Mouse (Mus musculus) macrophage (primary cell): Measurements from ENCODE around the gene Sort1. TPM values are rescaled to one million over a fixed set of nuclear protein-coding genes. Genes with fewer than 3 reads are reported as not detected.

Source experiments
- H3K27ac ChIP-seq: fragments of 350-480 bp; formaldehyde crosslinking; 2 replicates; pipeline ENCODE4 v1.9.0; 2021
- H3K36me3 ChIP-seq: fragments of 350-480 bp; formaldehyde crosslinking; 2 replicates; pipeline ENCODE4 v1.9.0; 2021; ENCODE audit errors: inconsistent target
- H3K4me3 ChIP-seq: fragments of 350-480 bp; formaldehyde crosslinking; 2 replicates; pipeline ENCODE4 v1.9.0; 2021; ENCODE audit errors: inconsistent target
- H3K79me2 ChIP-seq: fragments of 350-480 bp; formaldehyde crosslinking; 2 replicates; pipeline ENCODE4 v1.9.0; 2021; ENCODE audit errors: inconsistent target
- WGBS: methylation state at CpG from one replicate; pipeline ENCODE4 v1.1.7; 2026; ENCODE audit warnings: inconsistent platforms; ENCODE audit not compliant: missing documents; 5-methylcytosine and 5-hydroxymethylcytosine counted together
- polyA plus RNA-seq: library from polyadenylated mRNA; stranded (reverse); fragments of 250-400 nt; gene quantifications from 3 replicates; pipeline ENCODE4 v1.2.4, GENCODE M21; 2018; ENCODE audit warnings: inconsistent platforms

Sort1 gene
- polyA plus RNA-seq, 1 experiment from 2014 or later, result 55.7 TPM

DNA sequence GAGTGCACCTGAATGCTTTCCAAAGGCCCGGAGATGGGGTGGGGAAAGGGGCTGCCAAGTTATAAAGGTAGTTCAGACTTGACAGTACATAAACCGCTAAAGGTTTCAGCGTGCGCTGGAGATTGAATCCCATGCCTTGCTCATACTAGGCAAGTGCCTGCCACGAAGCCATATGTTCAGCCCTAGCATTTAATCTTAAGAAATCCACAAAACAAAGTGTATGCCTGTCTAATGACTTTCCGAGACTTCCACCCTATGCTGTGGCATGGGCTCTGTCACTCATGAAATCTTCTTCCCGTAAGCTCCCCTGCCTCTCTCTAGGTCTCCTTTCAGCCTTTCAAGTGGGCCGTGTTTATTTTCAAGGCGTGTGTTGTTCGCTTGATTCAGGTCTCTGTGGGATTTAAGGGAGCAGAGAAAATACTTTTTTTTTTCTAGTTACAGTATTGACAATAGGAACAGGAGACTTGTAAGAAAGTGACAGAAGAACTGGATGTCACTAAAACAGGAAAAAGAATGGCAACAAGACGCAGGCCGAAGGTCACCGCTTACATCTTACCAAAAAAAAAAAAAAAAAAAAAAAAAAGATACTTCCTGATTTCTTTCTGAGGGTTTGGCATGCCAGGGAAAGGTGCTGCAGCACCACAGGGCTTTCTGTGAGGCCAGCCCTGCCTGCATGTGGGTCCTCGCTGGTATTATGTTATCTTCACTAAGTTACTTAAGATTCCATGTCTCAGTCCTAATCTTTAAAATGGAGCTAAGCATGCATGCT, 3.0 kb downstream of the Sort1 start:
- no peak overlapping the region for H3K4me3 ChIP-seq
- no peaks in the 10 kb centered on the region for H3K36me3 ChIP-seq
- 43% methylated on average over 14 of the region's 14 CpGs for WGBS
- H3K27ac ChIP-seq, result no peak overlapping the region; the same call in 1 of the 2 replicates
- H3K79me2 ChIP-seq, result peaks cover 17% of the 10 kb centered on the region; the same call in 1 of the 2 replicates

DNA sequence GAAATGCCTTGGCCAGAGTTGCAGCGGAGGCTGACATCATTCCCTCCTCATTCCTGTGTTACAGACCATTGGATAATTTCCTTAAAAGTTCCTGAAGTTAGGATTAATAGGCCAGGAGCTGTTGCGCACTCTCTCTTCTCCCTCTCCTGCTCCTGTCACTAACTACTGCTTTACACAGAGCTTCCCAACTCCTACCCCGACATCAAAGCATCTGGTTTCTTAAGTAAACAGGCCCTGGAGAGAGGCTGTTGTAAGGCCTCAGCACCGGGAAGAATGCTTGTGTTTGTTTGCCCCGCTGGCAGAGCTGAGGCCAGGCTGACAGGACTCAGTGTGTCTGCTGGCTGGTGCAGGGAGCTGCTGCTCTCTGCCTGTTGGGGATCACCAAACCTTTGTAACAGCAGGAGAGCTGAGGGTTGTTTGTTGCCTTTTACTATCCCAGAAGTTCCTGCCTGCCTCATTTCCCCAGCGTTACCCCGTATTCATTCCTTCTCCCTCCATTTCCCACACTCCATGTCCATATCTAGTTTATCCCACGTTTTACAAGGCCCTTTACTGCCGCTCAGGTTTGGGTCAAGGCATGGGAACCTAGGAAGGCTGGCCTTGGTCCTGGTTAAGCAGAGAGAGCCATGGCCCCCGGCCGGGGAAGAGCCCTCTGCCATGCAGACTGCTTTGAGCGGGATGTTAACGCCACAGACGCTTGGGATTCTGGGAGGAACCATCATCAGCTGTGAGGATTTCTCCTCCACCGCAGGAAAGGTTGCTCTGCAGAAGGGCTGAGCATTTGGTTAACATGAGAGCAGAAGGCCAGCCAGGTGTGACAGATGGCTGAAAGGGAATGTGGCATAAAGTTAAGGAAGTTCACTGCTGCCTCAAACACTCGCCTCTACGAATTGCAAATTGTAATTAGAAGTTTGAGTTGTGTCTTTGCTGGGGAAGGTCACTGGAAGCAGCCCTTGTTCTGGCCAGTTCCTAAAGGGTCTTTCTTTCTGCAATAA, 4.2 kb downstream of the Sort1 start:
- Histone ChIP-seq H3K79me2 (peaks cover 26% of the 10 kb centered on the region; the same call in 1 of the 2 replicates), H3K4me3 (no peak overlapping the region), H3K36me3 (no peaks in the 10 kb centered on the region), H3K27ac (no peak overlapping the region)
- 86% methylated on average over 17 of the region's 17 CpGs for WGBS

DNA sequence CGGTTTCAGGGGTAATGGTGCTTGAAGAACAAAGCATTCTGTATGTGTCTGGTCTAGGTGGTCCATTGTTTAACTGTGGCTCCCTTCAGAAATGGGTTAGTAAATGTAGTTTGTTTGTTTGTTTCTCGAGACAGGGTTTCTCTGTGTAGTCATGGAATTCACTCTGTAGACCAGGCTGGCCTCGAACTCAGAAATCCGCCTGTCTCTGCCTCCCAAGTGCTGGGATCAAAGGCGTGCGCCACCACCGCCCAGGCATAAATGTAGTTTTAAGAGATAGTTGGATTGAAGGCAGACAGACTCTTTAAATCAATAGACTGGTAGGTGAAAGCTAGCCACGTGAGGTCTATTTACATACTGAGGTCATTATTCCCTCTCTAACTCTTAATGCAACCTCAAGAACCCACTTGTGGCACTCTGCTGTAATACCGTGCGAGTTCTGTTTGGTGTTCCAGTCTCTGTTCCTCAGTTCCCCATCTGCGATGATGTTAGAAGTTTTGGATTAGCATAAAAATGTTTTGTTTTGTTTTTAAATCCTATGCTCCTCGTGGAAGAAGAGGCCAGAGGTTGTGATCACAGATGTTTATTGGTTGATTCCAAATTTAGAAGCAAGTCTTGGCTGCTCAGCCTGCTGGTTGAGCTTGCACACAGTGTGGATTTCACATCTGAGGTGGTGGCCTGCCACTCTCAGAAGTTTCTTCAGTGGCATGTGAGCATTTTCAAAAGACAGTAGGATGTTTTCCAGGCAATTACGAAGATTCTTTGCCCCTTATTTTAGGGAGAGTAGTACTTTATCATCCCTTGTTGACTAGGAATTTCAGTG, 5.6 kb downstream of the Sort1 start:
- 71% methylated on average over 13 of the region's 13 CpGs for WGBS
- no peak overlapping the region for H3K27ac ChIP-seq
- H3K4me3 ChIP-seq, result no peak overlapping the region
- peaks cover 33% of the 10 kb centered on the region; the same call in 1 of the 2 replicates for H3K79me2 ChIP-seq
- no peaks in the 10 kb centered on the region for H3K36me3 ChIP-seq

DNA sequence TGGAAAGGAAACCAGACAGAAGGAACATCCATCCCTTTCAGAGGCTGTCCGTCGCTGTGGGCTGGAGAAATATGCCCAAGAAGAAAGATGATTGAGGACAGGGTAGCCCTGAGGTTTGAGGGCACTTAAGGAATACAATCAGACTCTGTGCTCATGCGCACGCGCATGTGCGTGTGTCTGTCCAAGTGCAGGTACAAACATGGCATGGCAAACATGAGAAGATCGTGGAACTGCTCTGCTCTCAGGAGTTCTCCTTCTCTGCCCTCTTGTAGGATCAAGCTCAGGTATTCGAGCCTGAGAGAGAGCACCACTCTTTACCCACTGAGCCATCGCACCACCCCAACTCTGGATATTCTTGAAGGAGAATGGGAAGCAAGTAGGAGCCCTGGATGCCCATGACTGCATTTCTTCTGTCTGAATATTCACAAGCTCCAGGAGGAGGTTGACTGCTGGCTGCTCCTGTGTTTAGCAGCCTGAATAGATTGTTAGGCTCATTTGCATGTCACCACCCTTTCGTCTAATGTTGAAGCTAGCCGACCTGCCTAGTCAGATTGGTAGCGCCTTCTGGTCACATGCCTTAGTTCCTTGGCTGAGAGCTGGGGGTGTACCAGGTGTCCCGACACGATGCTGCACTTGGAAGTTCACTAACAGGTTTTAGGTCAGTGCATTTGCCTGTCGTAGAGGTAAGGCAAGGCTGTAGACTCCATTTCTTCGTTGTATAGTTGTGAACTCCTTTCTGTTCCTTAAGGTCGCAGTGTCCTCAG, 7.3 kb downstream of the Sort1 start:
- no peaks in the 10 kb centered on the region for H3K36me3 ChIP-seq
- no peak overlapping the region for H3K4me3 ChIP-seq
- no peak overlapping the region for H3K27ac ChIP-seq
- 71% methylated on average over 17 of the region's 17 CpGs for WGBS
- peaks cover 37% of the 10 kb centered on the region; the same call in 1 of the 2 replicates for H3K79me2 ChIP-seq

DNA sequence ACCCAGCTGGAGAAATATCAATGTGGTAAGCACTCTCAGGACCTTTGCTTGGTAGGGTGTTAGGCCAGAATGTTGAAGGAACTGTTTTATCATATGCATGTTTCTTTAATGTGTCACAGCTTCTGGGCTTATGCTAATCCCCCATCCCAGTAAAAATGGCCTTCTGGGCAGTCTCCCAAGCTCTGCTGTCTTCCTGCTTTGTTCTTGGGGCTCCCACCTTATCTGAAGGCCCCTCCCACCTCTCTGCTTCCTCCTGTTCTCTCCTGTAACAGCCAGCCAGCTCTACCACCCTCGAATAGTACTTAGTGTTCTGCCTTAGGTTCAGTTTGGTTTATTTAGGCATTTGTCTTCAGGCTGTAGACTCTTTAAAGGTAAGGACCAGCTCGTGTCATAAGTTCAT, 10.5 kb downstream of the Sort1 start:
- WGBS, result 38% methylated on average over 2 of the region's 2 CpGs
- Histone ChIP-seq H3K79me2 (peaks cover 47% of the 10 kb centered on the region; the same call in 1 of the 2 replicates), H3K4me3 (no peak overlapping the region), H3K27ac (no peak overlapping the region), H3K36me3 (no peaks in the 10 kb centered on the region)

DNA sequence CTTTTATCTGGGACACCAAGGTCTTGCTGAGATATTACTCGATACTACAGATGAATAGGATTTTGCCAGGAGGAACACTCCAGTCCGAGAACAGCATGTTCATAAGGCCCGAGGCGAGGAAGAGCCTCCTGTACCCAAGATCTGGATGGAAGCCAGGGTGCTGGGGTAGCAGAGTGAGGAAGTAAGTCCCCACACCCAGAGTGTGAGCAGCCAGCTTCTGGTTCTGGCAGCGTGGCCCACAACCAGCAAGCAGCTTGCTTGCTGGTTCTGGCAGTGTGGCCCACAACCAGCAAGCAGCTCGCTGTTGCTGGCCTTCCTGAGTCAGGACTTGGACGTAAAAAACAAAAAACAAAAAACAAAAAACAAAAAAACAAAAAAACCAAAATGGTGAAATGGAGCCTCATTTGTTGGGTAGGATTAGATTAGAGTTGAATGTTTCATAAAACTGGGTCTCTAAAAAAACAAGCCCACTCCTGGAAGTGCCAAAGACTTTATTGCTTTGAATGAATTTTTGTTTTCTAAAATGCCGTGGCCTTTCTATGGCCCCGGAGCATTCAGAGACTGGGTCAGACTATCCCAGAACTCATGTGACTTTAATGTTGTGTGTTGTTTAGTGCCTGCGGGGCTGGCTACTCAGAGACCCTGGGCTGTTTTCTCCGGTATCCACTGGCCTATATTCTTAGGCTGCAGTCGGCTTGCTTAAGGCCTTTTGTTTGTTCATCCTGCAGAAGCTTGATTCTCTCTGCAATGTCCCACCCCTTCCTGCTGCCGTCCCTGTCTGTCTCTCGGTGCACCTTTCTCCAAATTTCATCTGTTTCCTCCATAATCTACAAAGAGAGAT, 11.7 kb downstream of the Sort1 start:
- Histone ChIP-seq H3K79me2 (peaks cover 51% of the 10 kb centered on the region; the same call in 1 of the 2 replicates), H3K4me3 (no peak overlapping the region), H3K27ac (peak overlapping the region; percentile 65), H3K36me3 (no peaks in the 10 kb centered on the region)
- 18% methylated on average over 14 of the region's 14 CpGs for whole genome bisulfite sequencing

DNA sequence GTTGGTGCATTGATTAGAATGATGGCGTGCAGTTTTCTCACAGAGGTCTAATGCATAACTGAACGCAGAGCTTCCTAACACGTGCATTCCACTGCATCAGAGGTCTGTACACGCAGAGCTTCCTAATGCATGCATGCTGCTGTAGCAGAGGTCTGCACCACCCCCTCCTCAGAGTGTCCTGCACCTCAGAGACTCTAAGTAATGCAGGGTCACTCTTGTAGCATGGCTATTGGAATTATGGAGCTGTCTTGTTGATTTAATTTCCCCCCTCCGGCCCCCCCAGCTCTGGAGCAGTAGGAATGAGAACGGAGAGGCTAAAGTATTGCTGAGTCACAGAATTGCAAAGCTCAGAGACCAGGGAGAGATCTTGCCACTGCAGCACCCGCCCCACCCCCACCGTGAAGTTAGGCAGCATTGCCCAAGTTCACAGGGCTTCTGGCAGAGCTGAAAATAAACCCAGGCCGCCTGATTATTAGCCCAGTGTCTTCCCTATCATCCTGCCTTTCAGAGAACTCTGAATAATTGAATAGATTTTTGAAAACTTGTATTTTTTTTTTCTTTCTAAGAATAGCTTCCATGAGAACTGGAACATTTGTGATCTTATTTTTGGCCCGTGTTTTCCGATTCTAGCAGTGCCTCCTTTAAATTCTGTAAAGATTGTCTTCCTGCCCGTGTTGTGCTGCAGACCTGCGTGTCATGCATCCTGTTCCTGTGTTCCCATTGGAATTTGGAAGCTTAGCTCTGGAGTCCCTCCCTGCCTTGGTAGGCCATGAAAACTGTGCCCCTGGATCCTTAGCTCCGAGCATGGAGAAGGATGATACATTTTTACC, 12.6 kb downstream of the Sort1 start:
- WGBS, result 14% methylated on average over 14 of the region's 14 CpGs
- peaks cover 50% of the 10 kb centered on the region; the same call in 1 of the 2 replicates for H3K79me2 ChIP-seq
- H3K36me3 ChIP-seq, result no peaks in the 10 kb centered on the region
- H3K4me3 ChIP-seq, result no peak overlapping the region
- peak overlapping the region; percentile 65 for H3K27ac ChIP-seq

DNA sequence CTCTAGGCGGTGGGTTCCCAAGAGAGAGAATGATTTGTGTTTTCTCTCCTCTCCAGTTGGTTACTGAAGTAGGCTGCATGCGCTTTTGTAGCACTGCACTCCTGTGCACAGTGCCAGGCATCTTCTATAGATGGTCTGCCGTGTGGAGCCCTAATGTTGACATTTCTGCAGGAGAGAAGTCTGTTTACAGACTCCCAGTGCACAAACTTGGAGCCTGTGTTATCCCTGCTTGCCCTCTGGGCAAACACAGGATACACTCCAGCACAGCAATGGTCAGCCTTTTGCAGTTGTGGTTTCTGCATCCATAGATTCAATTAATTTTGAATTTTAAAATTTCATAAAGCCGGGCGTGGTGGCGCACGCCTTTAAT, 13.2 kb downstream of the Sort1 start:
- Histone ChIP-seq H3K4me3 (no peak overlapping the region), H3K27ac (peak overlapping the region; percentile 65), H3K79me2 (peaks cover 50% of the 10 kb centered on the region; the same call in 1 of the 2 replicates), H3K36me3 (no peaks in the 10 kb centered on the region)
- 78% methylated on average over 7 of the region's 7 CpGs for WGBS

DNA sequence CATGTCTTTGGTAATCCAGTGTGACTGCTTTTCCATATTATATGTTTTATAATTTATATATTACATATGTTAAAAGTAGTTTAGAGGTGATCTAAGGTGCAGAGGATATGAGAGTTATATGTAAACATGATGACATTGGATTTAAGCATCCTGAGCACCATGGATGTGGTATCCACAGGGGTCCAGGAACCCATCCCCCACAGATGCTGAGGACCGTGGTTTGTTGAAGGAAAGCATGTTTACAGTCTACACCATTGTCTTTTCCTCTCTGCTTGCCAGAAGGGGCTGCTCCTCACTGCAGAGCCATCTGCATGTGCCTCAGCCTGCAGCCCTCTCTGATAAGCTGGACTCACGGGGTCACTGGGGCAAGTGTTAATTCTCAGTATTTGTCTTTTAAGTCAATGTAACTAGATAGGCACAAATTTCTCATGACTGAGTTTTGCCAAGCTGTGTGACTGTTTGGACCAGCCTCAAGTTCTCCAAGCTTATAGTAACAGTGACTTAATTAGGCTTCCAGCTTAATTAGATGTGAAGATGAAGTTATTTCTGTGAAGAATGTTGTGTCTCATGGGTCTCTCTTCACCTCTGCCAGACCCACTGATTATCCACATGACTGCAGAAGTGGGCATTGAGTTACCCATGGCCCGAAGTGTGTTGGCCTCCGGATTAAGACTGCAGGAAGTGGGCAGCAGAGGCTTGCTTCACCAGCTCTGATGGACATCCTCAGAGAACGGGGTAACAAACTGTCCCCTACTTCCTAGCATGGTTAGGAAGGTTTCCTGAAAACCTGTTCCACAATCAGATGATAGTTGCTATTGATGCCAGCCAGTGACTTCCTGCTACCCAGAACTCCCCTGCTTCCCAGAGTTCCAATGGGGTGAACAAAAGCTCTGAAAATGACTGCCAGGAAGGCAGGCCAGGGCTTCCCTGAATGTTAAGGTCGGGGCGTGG, 14.0 kb downstream of the Sort1 start:
- Histone ChIP-seq H3K27ac (peak overlapping the region; percentile 5; the same call in 1 of the 2 replicates), H3K4me3 (no peak overlapping the region)
- 45% methylated on average over 7 of the region's 7 CpGs for WGBS

DNA sequence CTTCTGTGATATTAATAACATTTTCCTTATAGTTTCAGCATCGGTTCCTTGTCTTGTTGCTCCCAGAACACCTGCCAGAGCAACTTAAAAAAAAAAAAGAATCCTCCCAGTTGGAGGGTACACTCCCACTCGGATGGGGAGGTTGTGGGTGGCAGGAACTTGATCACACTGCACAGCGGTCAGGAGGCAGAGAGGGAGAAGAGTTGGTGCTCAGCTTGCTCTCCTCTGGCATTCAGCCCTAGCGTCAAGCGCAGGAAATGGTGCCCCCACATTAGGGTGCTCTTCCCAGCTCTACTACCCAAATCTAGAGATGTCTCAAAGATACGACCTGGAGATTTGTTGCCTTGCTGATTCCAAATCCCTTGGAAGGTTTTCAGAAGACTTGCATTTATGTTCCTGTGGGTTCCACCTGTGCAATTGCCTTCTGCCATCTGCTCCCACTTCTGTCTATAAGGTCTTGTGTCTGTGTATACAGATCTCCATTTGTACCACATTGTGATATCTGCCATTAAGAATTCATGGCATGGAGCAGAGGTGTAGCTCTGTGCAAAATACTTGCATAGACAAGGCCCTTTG, 16.7 kb downstream of the Sort1 start:
- Histone ChIP-seq H3K27ac (no peak overlapping the region), H3K36me3 (no peaks in the 10 kb centered on the region), H3K4me3 (no peak overlapping the region), H3K79me2 (peaks cover 31% of the 10 kb centered on the region; the same call in 1 of the 2 replicates)
- WGBS, result 60% methylated on average over 6 of the region's 6 CpGs

More for the DNA sequence above, 14.0 kb downstream of the Sort1 start:
- H3K79me2 ChIP-seq, result peaks cover 44% of the 10 kb centered on the region; the same call in 1 of the 2 replicates
- H3K36me3 ChIP-seq, result no peaks in the 10 kb centered on the region

DNA sequence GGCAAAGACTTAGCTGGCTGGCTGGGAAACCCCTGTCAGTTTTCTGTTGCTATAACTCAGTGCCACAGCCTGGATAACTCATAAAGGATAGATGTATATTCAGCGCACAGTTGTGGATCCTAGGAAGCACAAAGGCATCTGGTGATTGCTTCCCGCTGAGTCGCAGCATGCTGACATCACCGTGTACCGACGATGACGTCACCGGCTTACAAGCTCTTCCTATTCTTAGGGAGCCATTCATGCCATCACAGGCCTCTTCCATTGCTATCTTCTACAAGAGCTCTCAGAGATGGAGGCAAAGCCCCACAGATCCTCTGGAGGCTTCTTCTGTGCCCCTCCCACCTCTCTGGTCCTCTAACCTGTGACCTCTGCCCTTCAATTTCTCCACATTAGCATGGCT, 19.8 kb downstream of the Sort1 start:
- Histone ChIP-seq H3K4me3 (no peak overlapping the region), H3K27ac (no peak overlapping the region), H3K79me2 (peaks cover 13% of the 10 kb centered on the region; the same call in 1 of the 2 replicates), H3K36me3 (no peaks in the 10 kb centered on the region)
- WGBS, result 90% methylated on average over 8 of the region's 8 CpGs
